Mouse (Mus musculus) MEL (cell line): ENCODE data around the gene P3h4. TPM values are rescaled to one million over a fixed set of nuclear protein-coding genes. Genes with fewer than 3 reads are reported as not detected.

Experiments
- DNase-seq: peaks from one replicate; pipeline ENCODE4 v3.0.0; 2011; ENCODE audit warnings: low read depth, low spot score
- H3K27ac ChIP-seq: 2 replicates; pipeline ENCODE4 v1.5.1; 2012; ENCODE audit warnings: low read depth, mild to moderate bottlenecking, control low read depth, low read length, moderate library complexity; ENCODE audit not compliant: control insufficient read depth
- H3K27me3 ChIP-seq, 2 experiments: fragments of 150-350 bp in 1 of 2; sonication (generic) in 1 of 2; 2 replicates each; pipeline ENCODE4 v1.6.1; 2012; ENCODE audit warnings: low read length in 2 of 2, mild to moderate bottlenecking in 2 of 2, improper control_type of control experiment in 1 of 2, moderate library complexity in 1 of 2; ENCODE audit not compliant: insufficient read depth in 2 of 2, control insufficient read depth in 1 of 2
- H3K36me3 ChIP-seq, 2 experiments: 2 replicates each; pipeline ENCODE4 v1.6.1; 2012 to 2014; ENCODE audit warnings: low read length in 2 of 2, improper control_type of control experiment in 1 of 2, inconsistent platforms in 1 of 2, mild to moderate bottlenecking in 1 of 2; ENCODE audit not compliant: insufficient read depth in 2 of 2, control insufficient read depth in 1 of 2
- H3K4me1 ChIP-seq, 2 experiments: fragments of 150-350 bp in 1 of 2; sonication (generic) in 1 of 2; 2 replicates each; pipeline ENCODE4 v1.6.1; 2012; ENCODE audit warnings: low read length in 2 of 2, improper control_type of control experiment in 1 of 2, mild to moderate bottlenecking in 1 of 2; ENCODE audit not compliant: insufficient read depth in 2 of 2, control insufficient read depth in 1 of 2
- H3K4me3 ChIP-seq, 2 experiments: fragments of 150-350 bp in 1 of 2; sonication (generic) in 1 of 2; 2 replicates each; pipeline ENCODE4 v1.5.1; 2012; ENCODE audit warnings: low read depth in 2 of 2, low read length in 2 of 2, mild to moderate bottlenecking in 2 of 2, moderate library complexity in 2 of 2, control low read depth in 1 of 2, improper control_type of control experiment in 1 of 2; ENCODE audit not compliant: control insufficient read depth in 1 of 2, insufficient read depth in 1 of 2
- H3K79me2 ChIP-seq: 2 replicates; pipeline ENCODE4 v1.6.1; 2012; ENCODE audit warnings: mild to moderate bottlenecking, low read length, moderate library complexity; ENCODE audit not compliant: control insufficient read depth, poor library complexity, insufficient read depth
- H3K9ac ChIP-seq: 2 replicates; pipeline ENCODE4 v1.6.1; 2012; ENCODE audit warnings: low read depth, mild to moderate bottlenecking, control low read depth, low read length, moderate library complexity; ENCODE audit not compliant: control insufficient read depth, poor library complexity, severe bottlenecking
- H3K9me3 ChIP-seq: fragments of 150-350 bp; sonication (generic); replicated peaks from 2 replicates; pipeline ENCODE4 v1.6.1; 2012; ENCODE audit warnings: mild to moderate bottlenecking, low read length, improper control_type of control experiment, moderate library complexity; ENCODE audit not compliant: insufficient read depth
- CHD1 ChIP-seq: IDR thresholded peaks from 2 replicates; pipeline ENCODE4 v1.6.1; 2012; ENCODE audit warnings: low read depth, mild to moderate bottlenecking, inconsistent platforms, low read length, improper control_type of control experiment
- CTCF ChIP-seq, 3 experiments: IDR thresholded peaks in 2 of 3; conservative IDR thresholded peaks in 1 of 3; 2 replicates each; pipeline ENCODE4 v1.5.1; 2011 to 2012; ENCODE audit warnings: low read length in 3 of 3, low read depth in 2 of 3, mild to moderate bottlenecking in 2 of 3, improper control_type of control experiment in 1 of 3, inconsistent platforms in 1 of 3, mixed read lengths in 1 of 3, moderate library complexity in 1 of 3; ENCODE audit not compliant: control insufficient read depth in 1 of 3, insufficient read depth in 1 of 3, poor library complexity in 1 of 3, severe bottlenecking in 1 of 3
- E2F4 ChIP-seq: IDR thresholded peaks from 2 replicates; pipeline ENCODE4 v1.6.1; 2011; ENCODE audit warnings: low read depth, low read length, improper control_type of control experiment, borderline replicate concordance
- ELF1 ChIP-seq: IDR thresholded peaks from 2 replicates; pipeline ENCODE4 v1.6.1; 2014; ENCODE audit warnings: low read depth, mild to moderate bottlenecking, inconsistent platforms, low read length, improper control_type of control experiment, moderate library complexity
- EP300 ChIP-seq, 2 experiments: IDR thresholded peaks; 2 replicates each; pipeline ENCODE4 v1.6.1; 2011; ENCODE audit warnings: improper control_type of control experiment in 2 of 2, low read length in 2 of 2, low read depth in 1 of 2, mild to moderate bottlenecking in 1 of 2
- ETS1 ChIP-seq: IDR thresholded peaks from 2 replicates; pipeline ENCODE4 v1.6.1; 2012; ENCODE audit warnings: low read depth, mild to moderate bottlenecking, inconsistent platforms, low read length, improper control_type of control experiment, moderate library complexity
- GABPA ChIP-seq: IDR thresholded peaks from 2 replicates; pipeline ENCODE4 v1.6.1; 2012; ENCODE audit warnings: low read depth, mild to moderate bottlenecking, inconsistent platforms, low read length, improper control_type of control experiment, moderate library complexity
- HCFC1 ChIP-seq: IDR thresholded peaks from 2 replicates; pipeline ENCODE4 v1.6.1; 2012; ENCODE audit warnings: low read depth, mild to moderate bottlenecking, inconsistent platforms, low read length, improper control_type of control experiment, moderate library complexity
- MEF2A ChIP-seq: IDR thresholded peaks from 2 replicates; pipeline ENCODE4 v1.6.1; 2014; ENCODE audit warnings: low read depth, mild to moderate bottlenecking, inconsistent platforms, low read length, improper control_type of control experiment; ENCODE audit not compliant: poor library complexity, insufficient replicate concordance, severe bottlenecking; ENCODE audit errors: extremely low read depth
- NRF1 ChIP-seq: IDR thresholded peaks from 2 replicates; pipeline ENCODE4 v1.6.1; 2014; ENCODE audit warnings: low read depth, mild to moderate bottlenecking, inconsistent platforms, low read length, improper control_type of control experiment, moderate library complexity; ENCODE audit not compliant: poor library complexity, insufficient read depth, severe bottlenecking
- POLR2A ChIP-seq, 2 experiments: IDR thresholded peaks; 2 replicates each; pipeline ENCODE4 v1.6.1; 2011 to 2012; ENCODE audit warnings: low read length in 2 of 2, mild to moderate bottlenecking in 2 of 2, control low read depth in 1 of 2, improper control_type of control experiment in 1 of 2, low read depth in 1 of 2, moderate library complexity in 1 of 2; ENCODE audit not compliant: control insufficient read depth in 1 of 2, insufficient read depth in 1 of 2, poor library complexity in 1 of 2
- POLR2AphosphoS5 ChIP-seq: IDR thresholded peaks from 2 replicates; pipeline ENCODE4 v1.6.1; 2012; ENCODE audit warnings: low read depth, borderline replicate concordance, mild to moderate bottlenecking, inconsistent platforms, low read length, moderate library complexity, mixed read lengths
- RAD21 ChIP-seq: IDR thresholded peaks from 2 replicates; pipeline ENCODE4 v1.6.1; 2011; ENCODE audit warnings: mild to moderate bottlenecking, low read depth, low read length, improper control_type of control experiment
- SIN3A ChIP-seq: IDR thresholded peaks from 2 replicates; pipeline ENCODE4 v1.6.1; 2012; ENCODE audit warnings: low read length, improper control_type of control experiment, inconsistent platforms
- TBP ChIP-seq: IDR thresholded peaks from 2 replicates; pipeline ENCODE4 v1.8.0; 2011; ENCODE audit warnings: low read depth, low read length, improper control_type of control experiment
- USF2 ChIP-seq, 2 experiments: IDR thresholded peaks; 2 replicates each; pipeline ENCODE4 v1.6.1; 2011 to 2012; ENCODE audit warnings: improper control_type of control experiment in 2 of 2, low read length in 2 of 2, borderline replicate concordance in 1 of 2, inconsistent platforms in 1 of 2, low read depth in 1 of 2, mild to moderate bottlenecking in 1 of 2; ENCODE audit not compliant: insufficient read depth in 1 of 2
- ZC3H11A ChIP-seq: IDR thresholded peaks from 2 replicates; pipeline ENCODE4 v1.6.1; 2012; ENCODE audit warnings: low read depth, mild to moderate bottlenecking, inconsistent platforms, low read length, improper control_type of control experiment
- ZKSCAN1 ChIP-seq: IDR thresholded peaks from 2 replicates; pipeline ENCODE4 v1.6.1; 2012; ENCODE audit warnings: low read depth, mild to moderate bottlenecking, inconsistent platforms, low read length, improper control_type of control experiment, moderate library complexity
- ZMIZ1 ChIP-seq: IDR thresholded peaks from 2 replicates; pipeline ENCODE4 v1.6.1; 2012; ENCODE audit warnings: low read depth, mild to moderate bottlenecking, inconsistent platforms, low read length, improper control_type of control experiment, moderate library complexity
- ZNF384 ChIP-seq: IDR thresholded peaks from 2 replicates; pipeline ENCODE4 v1.6.1; 2012; ENCODE audit warnings: low read depth, mild to moderate bottlenecking, inconsistent platforms, low read length, improper control_type of control experiment
- polyA plus RNA-seq, 2 experiments: library from polyadenylated mRNA; stranded (reverse) in 1 of 2; unstranded in 1 of 2; fragments of >175 nt in 1 of 2; fragments of >200 nt in 1 of 2; gene quantifications; 2 replicates each; pipeline versions ENCODE4 v1.2.1 to v1.2.4; 2012; ENCODE audit warnings: low replicate concordance in 2 of 2, low read depth in 1 of 2; ENCODE audit not compliant: insufficient read length in 2 of 2, insufficient read depth in 1 of 2, missing spikeins in 1 of 2
- total RNA-seq: library from RNA; depleted of rRNA; stranded (reverse); fragments of 300-350 nt; gene quantifications from 2 replicates; pipeline ENCODE4 v1.2.3, GENCODE M21; 2012

P3h4 gene
- total and polyA plus RNA-seq, 3 experiments, result 0.88 TPM; not detected in 2

- Histone ChIP-seq H3K9ac (no peak overlapping the region), H3K27ac (no peak overlapping the region), H3K4me3 (no peak overlapping the region), H3K9me3 (no peaks in the 10 kb centered on the region), H3K27me3 (no peaks in the 10 kb centered on the region), H3K79me2 (no peaks in the 10 kb centered on the region), H3K4me1 (peaks cover 2 to 8% of the 10 kb centered on the region in 2 experiments), H3K36me3 (peaks cover 0 to 4% of the 10 kb centered on the region in 2 experiments; a peak in 2 of 4 replicates)
- no peak for DNase-seq
- TF ChIP-seq ZC3H11A (no peak), SIN3A (no peak), POLR2AphosphoS5 (no peak), CHD1 (no peak), ELF1 (no peak), POLR2A (IDR thresholded peaks at IDR 0.05; ENCODE audit: control insufficient read depth in 1 of 2, insufficient read depth in 1 of 2, low read depth in 1 of 2, low read length in 2 of 2, poor library complexity in 1 of 2) (no peak)
These were observed 14.1 kb upstream of the P3h4 start for GRCm38 (mm10) chr11:100428612-100429199.

GRCm38 (mm10) chr11:100426820-100427219 is 12.2 kb upstream of the P3h4 start:
- Histone ChIP-seq H3K9me3 (no peaks in the 10 kb centered on the region), H3K9ac (no peak overlapping the region), H3K4me1 (peaks cover 2 to 8% of the 10 kb centered on the region in 2 experiments), H3K36me3 (peaks cover 0 to 4% of the 10 kb centered on the region in 2 experiments; a peak in 2 of 4 replicates), H3K27me3 (no peaks in the 10 kb centered on the region), H3K4me3 (no peak overlapping the region), H3K27ac (no peak overlapping the region)
- DNase-seq, result no peak
- no peak for TF ChIP-seq ZKSCAN1
- TF ChIP-seq TBP, result no peak
- no peak for TF ChIP-seq SIN3A
- no peak for TF ChIP-seq CTCF (IDR thresholded peaks at IDR 0.05 in 2 of 3, conservative IDR thresholded peaks at IDR 0.05 in 1 of 3; ENCODE audit: control insufficient read depth in 1 of 3, insufficient read depth in 1 of 3, low read depth in 2 of 3, low read length in 3 of 3, poor library complexity in 1 of 3, severe bottlenecking in 1 of 3)
- no peak for TF ChIP-seq ZC3H11A
- no peak for TF ChIP-seq ZMIZ1
- TF ChIP-seq MEF2A, result no peak
- no peak for TF ChIP-seq E2F4
- TF ChIP-seq RAD21, result no peak
- TF ChIP-seq, all 39 proteins: peak for 0
- no peaks in the 10 kb centered on the region for H3K79me2 ChIP-seq

GRCm38 (mm10) chr11:100425851-100426250 is 11.2 kb upstream of the P3h4 start:
- Histone ChIP-seq H3K27me3 (no peaks in the 10 kb centered on the region), H3K36me3 (peaks cover 0 to 4% of the 10 kb centered on the region in 2 experiments; a peak in 2 of 4 replicates), H3K4me1 (peaks cover 2 to 8% of the 10 kb centered on the region in 2 experiments), H3K27ac (peak overlapping the region; percentile 12; the same call in 1 of the 2 replicates), H3K9ac (peak overlapping the region; percentile 25), H3K4me3 (no peak overlapping the region), H3K79me2 (no peaks in the 10 kb centered on the region), H3K9me3 (no peaks in the 10 kb centered on the region)
- DNase-seq, result peak; percentile 95
- TF ChIP-seq ZMIZ1 (no peak), SIN3A (peak; percentile 71), NRF1 (no peak), ZC3H11A (peak; percentile 95), HCFC1 (peak; percentile 59; the same call in 1 of the 2 replicates), ZKSCAN1 (peak; percentile 15; the same call in 1 of the 2 replicates), RAD21 (no peak; the same call in none of the 2 replicates), USF2 (IDR thresholded peaks at IDR 0.05; ENCODE audit: borderline replicate concordance in 1 of 2, insufficient read depth in 1 of 2, low read depth in 1 of 2, low read length in 2 of 2) (no peak), ELF1 (0 out of 2 replicates have a peak, but pooled peaks have one; percentile 40), E2F4 (no peak), ETS1 (peak; percentile 46; the same call in 1 of the 2 replicates), CTCF (IDR thresholded peaks at IDR 0.05 in 2 of 3, conservative IDR thresholded peaks at IDR 0.05 in 1 of 3; ENCODE audit: control insufficient read depth in 1 of 3, insufficient read depth in 1 of 3, low read depth in 2 of 3, low read length in 3 of 3, poor library complexity in 1 of 3, severe bottlenecking in 1 of 3) (peak; percentile 95 to 99 (median 97)), ZNF384 (peak; percentile 65; the same call in 1 of the 2 replicates), EP300 (IDR thresholded peaks at IDR 0.05; ENCODE audit: low read depth in 1 of 2, low read length in 2 of 2) (peak; percentile 70 to 78), POLR2A (IDR thresholded peaks at IDR 0.05; ENCODE audit: control insufficient read depth in 1 of 2, insufficient read depth in 1 of 2, low read depth in 1 of 2, low read length in 2 of 2, poor library complexity in 1 of 2) (no peak), CHD1 (no peak), GABPA (no peak)
